Mouse (Mus musculus): ENCODE data around the gene Axdnd1.
A peak's percentile ranks its signal among the peaks of the same experiment; 100 is the strongest.
"Not testable (repeated sequence)": the region's sequence is repeated elsewhere in the genome, so short reads cannot be mapped to it uniquely, and the experiment has no call there.

Gene Axdnd1

DNA sequence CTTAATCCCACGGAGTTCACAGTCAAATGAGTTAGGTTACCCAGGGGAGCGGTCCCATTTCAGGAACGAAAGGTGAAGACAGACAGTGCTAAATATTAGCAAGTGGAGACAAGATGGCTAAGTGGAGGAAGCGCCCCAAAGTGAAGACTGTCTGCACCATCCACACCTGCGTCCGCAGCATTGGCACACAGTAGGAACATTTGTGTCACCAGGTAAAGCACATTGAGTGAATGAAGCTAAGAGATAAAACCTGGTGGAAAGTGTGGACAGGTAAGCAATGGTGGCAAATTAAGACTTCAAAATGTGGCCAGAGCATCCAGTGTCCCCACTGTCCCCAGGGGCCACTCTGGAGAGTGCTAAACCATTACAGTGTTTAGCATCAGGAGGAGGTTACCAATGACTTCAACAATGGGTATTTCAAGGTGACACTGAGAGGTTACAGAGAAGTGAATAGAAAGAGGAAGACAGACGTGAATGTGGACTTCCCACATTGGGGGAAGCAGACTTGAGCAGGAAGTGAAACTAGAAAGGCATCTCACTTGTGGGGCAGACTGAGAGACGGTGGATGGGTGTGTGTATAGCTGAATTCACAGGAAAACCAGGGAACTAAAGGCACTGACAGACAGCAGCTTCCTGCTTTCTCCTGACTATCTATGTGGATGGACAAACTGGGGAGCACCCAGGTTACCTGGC, 16.2 kb upstream of the Axdnd1 start:
- no peak for DNase-seq (ENCODE audit: low read depth, low spot score)

DNA sequence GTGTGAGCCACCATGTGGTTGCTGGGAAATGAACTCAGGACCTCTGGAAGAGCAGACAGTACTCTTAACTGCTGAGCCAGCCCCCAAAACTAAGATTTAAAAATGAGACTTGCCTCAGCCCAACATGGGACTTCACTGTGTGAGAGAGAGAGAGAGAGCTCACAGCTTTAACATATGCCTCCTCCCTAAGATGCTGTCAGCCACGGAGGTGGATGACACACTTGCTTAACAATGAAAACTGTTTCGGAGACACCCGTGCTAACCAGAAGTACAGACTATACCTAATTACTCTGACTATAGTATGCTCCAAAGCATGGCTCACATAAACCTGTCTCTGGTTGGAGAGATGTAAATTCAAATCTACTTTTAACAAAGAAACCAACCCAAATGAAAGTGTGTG, 12.5 kb upstream of the Axdnd1 start:
- DNase-seq (ENCODE audit: low read depth, low spot score), result no peak

DNA sequence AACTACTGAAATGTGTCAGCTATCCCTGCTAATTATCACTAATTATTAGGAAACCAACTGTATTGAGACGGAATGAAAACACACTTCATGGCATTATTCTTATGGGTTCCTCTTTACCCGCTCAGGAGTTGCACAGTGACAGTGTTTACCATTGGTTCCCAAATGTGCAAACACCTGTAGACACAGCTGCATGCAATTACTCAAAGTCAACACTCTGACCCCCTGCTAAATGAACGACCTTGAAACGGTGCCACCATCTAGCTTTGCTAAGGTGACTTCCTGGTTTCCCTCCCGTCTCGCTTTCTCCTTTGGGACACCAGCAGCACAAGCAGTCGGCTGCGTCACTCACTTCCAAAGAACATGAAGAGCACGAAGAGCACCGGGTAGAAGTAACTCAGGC, 11.5 kb upstream of the Axdnd1 start:
- DNase-seq (ENCODE audit: low read depth, low spot score), result no peak

DNA sequence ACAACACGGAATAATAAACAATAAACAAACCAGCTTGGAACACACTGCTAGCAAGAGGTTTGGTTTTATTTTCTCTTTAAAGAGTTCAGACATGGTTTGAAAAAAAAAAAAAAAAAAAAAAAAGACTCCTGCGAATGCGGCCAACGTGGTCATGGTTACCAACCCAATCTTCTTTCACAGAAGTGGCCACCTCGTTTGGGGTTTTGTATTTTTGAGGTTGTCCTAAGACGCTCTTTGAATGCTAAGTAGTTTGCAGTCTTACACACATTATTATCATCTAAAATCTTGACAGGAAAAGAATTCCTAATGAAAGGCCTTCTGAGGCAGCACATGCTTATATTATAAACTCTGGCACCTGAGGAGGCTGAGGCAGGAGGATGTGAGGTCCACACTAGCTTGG, 7.5 kb upstream of the Axdnd1 start:
- no peak for DNase-seq (ENCODE audit: low read depth, low spot score)

DNA sequence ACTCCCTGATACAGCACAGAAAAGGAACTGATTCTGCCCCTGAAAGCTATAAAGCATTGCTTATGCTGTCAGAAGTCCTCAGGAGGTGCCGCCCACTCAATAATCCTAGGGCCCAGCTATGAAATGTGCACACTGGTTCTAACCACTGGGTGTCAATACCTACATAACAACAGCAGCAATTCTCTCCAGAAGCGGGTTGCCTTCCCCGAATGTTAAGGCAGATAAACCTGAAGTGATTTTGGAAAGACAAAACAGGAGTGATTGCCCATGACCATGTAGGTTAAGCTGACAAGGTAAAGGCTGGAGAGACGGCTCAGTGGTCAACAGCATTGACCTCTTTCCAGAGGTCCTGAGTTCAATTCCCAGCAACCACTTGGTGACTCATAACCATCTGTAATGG, 4.8 kb upstream of the Axdnd1 start:
- DNase-seq (ENCODE audit: low read depth, low spot score), result no peak

DNA sequence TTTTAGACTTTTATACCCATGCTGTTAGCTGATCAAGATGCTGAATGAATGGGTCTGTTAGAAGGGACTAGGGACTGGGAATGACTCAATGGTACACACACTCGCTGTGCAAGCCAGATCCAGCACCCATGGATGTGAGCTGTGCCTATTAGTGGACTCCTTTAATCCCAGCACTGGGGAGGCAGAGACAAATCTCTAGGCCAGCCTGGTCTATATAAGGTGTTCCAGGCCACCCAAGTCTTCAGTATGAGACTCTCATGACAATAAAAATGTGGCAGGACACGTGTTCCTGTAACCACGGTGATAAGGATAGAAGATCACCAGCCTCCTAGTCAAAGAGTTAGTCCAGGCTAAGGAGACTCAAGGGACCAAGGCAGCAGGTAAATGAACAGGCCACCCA, 3.1 kb upstream of the Axdnd1 start:
- no peak for DNase-seq (ENCODE audit: low read depth, low spot score)

DNA sequence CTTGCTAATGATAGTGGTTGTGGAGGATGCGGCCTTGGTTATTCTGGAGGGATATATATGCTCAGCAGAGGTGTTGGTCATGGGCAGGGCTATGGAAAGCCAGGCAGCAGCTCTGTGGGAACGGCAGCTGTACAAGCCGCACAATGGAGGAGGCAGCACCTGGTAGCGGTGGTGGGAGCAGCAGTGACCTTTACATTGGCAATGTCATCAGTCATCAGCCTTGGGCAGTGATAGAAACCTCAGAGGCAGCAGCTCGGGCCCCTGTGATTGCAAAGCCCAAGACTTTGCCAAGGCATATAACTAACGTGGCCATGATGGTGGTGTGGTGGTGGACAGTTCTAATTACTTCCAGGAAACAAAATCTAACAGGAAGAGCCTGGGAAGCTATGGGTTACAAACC, 2.5 kb upstream of the Axdnd1 start:
- no peak for DNase-seq (ENCODE audit: low read depth, low spot score)

DNA sequence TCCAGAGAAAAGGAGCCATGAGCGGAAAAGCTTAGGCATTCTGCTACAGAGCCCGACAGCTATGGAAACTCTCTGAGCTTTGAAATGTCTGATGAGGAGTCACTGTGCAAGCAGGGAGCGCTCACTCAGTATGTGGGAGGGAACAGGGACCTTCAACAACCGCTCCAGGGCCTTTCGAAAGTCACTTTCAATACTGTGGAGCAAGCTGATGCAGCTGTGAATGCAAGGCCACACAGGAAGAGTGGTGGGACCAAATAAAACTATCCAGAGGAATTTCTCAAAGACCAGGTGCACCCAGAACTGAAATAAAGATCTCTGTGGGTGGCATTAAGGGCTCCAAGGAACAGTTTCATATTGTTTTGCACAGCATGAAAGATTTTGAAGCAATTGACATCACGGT, 1.9 kb upstream of the Axdnd1 start:
- DNase-seq (ENCODE audit: low read depth, low spot score), result no peak

DNA sequence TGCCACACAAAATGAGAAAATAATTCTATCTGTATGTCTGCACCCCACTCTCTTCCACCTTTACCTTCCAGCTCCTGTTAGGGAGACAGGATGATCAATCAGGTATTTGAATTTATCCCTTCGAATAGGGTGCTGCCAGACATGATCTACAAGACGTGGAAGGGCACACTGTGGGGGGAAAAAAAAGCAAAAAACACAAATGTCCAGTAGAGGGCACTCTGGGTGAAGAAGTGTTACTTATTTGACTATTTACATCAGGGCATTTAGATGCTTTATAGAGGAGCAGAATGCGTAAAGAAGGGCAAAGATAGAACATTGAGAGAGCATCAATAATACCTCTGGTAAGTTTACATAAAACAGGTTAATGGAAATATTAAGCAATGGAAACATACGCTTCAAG, 2.8 kb downstream of the Axdnd1 start:
- peak; percentile 66 for DNase-seq (ENCODE audit: low read depth, low spot score)

DNA sequence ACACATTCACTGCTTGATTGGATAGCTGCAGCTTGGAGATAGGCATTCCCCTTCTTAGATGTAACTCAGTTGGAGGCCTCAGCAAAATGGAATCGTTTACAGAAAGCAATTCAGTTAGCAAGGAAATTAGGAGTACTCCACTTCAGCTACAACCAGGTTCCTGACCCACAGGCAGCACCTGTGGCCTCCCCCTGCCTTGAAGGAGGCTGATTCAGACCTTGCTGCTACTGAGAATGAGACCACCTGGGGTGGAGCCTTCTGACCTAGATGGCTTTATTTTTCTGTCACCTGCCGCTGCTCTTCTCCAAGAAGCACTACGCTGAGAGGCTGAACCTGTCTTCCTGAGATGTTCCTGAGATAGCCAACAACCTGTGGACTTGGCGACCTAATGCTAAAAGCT, 12.4 kb downstream of the Axdnd1 start:
- DNase-seq (ENCODE audit: low read depth, low spot score), result no peak

DNA sequence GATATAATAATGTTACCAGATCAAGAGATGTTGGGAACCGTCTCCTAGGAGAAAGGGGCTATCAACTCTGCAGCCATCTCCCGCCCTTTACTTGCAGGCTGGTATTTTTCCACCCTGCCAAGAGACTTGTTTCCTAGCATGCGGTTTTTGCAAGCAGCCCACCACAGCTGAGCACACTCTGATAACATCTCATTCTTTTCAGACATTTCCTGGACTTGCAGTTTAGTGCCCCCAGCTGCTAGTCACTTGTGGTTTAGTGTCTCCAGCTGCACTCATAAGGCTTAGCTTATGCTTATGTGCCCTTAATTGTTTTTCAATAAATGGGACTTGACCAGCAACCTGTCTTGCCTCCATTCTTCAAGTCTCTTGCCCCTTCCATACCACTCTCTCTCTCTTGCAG, 13.0 kb downstream of the Axdnd1 start:
- no peak for DNase-seq (ENCODE audit: low read depth, low spot score)

DNA sequence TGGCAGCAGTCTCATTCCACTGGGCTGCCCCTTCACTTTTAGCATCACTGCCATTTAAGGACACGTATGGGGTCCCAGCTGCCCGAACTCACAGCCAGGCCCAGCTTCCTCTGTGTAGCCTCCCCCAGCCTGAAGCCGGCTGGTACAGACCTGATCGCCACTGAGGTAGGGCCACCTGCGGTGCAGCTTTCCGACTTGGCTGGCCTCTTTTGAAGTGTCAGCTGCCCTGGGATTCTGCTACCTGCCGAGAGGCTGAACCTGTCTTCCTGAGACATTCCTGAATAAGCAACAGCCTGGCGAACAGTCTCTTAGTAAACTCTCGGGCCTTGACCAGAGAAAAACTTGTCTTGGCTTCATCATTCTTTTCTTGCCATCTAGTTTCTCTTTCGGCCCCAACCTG, 17.7 kb downstream of the Axdnd1 start:
- DNase-seq (ENCODE audit: low read depth, low spot score), result peak; percentile 58

DNA sequence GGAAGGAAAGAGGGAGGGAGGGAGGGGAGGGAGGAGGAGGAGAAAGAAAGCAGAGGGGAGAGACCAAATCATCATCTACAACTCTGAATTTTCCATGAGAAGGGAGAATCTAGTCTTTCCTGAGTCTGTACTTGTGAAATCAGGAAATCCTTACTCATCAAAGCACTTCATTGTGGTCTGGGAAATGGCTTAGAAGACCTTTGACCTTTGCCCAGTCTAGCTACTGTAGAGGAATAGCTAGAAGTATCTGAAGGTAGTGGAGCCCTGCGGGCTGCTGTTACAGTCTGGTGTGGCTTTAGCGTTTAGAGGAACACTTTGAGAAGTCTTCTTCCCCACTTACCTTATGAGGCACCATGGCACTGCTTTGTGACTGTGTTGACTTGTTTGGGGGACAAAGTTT, 18.5 kb downstream of the Axdnd1 start:
- DNase-seq (ENCODE audit: low read depth, low spot score), result no peak

DNA sequence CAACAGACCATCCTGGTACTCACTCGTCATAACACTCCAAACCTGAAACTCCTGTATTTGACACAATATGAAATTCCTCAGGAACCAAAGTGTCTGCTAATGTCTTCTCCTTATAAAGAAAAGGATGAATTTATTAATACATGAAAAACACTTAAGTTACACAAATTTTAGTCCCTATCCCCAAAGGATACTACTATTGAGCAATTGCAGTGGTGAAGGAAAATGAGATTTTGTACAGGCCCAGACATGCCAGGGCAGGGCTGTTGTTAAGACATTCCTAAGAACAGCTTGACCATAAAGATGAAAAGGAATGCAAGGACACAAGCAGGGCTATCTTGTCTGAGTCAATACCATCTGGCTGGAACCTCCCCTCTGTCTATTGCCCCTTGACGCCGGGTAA, 20.8 kb downstream of the Axdnd1 start:
- DNase-seq (ENCODE audit: low read depth, low spot score), result not testable (repeated sequence)

DNA sequence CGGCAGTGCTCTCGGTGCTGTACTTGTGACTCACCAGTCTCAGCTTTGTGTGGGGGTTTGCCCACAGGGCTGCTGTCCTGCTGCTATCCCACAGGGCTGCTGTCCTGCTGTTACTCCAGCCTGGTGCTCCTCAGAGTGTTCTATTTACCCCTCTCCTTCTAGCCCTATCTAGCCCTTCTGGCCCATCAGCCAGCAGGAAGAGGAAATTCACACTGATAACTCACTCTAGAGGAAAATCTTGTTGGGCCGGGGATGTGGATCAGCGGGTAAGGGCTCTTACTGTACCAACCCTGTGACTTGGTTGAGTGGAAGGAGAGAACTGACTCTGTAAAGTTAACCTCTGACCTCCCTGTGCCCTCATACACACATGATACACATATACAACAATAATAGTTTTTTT, 27.8 kb downstream of the Axdnd1 start:
- DNase-seq (ENCODE audit: low read depth, low spot score), result no peak

DNA sequence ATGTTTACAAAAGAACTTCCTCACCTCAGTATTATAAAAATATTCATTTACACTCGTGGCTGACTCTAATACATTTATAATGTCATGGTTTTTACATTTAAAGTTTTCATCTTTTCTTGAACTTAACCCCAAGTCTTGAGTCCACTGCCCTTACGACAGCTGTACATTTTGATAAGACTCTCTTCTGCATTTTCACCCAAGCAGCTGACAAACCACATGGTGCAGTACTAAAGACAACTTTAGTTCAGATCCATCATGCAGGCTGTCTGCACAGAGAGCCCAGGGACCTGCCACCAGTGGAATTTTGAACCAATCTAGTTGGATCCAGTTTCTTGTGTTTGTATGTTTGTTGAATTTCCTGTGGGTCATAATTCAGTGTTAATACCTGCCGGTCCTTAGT, 34.1 kb downstream of the Axdnd1 start:
- DNase-seq (ENCODE audit: low read depth, low spot score), result no peak

DNA sequence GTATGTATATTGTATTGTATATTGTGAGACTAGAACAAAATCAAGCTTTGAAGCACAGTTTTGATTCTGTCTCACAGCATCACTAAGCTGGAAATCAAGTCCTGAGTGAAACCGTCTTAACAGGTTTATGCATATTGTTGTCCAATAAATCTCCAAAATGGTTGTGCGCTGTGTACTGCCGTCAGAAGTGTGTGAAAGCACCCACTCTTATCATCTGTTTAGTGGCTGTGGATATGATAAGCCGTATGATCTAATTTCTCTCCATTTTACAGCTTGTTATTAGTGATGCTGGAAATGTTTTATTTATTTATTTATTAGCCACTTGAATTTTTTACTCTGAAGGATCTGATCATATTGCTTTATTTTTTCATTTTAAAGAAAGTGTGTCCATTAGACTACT, 34.7 kb downstream of the Axdnd1 start:
- DNase-seq (ENCODE audit: low read depth, low spot score), result no peak

DNA sequence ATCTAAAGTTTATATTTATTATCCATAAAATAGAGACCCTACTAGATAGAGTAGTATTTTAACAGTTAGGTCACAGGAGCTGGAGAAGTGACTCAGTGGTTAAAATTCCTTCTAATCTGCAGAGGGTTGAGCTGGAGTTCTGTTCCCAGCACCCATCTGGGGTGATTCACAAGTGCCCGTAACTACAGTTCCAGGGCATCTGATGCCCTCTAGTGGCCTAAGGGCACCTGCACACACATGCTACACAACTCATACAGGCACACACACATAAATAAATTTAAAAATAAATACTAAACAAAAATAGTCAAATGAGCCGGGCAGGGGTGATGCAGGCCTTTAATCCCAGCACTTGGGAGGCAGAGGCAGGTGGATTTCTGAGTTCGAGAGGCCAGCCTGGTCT, 39.7 kb downstream of the Axdnd1 start:
- peak; percentile 61 for DNase-seq (ENCODE audit: low read depth, low spot score)

DNA sequence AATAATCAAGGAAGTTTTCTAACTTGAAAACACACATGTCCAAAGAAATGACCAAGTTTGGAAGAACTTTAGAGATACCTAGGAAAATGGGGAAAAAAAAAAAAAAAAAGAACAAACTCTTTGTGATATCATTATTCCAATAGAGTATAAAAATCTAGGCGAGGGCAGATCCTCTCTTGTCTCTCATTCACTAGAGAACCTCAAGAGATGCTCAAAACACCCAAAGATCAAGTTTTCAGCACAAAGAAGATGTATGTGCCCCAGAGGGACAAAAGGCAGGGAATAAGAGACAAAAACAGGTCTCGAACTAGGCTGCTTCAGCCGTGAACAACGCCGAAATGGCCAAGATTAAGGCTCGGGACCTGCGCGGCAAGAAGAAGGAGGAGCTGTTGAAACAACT, 55.2 kb downstream of the Axdnd1 start, which contains the start of gene Gm2000:
Gm2000 (plus strand) TSS at position 301 of the 400 bp plus-strand sequence.
- no peak for DNase-seq (ENCODE audit: low read depth, low spot score)

DNA sequence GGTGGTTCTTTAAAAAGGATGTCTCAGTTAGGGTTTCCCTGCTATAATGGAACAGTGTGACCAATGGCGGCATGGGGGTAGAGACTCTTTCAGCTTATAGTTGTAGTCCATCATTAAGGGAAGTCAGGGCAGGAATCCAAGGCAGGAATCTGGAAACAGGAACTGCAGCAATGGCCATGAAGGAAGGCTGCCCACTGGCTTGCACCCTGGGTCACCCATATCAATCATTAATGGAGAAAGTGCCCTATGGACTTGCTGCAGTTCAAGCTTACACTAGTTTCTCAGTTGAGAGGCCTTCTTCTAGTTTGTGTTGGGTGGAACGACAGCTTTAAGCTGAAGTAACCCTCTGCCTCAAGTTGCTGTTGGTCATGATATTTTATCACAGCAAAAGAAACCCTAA, 68.5 kb downstream of the Axdnd1 start:
- no peak for DNase-seq (ENCODE audit: low read depth, low spot score)

DNA sequence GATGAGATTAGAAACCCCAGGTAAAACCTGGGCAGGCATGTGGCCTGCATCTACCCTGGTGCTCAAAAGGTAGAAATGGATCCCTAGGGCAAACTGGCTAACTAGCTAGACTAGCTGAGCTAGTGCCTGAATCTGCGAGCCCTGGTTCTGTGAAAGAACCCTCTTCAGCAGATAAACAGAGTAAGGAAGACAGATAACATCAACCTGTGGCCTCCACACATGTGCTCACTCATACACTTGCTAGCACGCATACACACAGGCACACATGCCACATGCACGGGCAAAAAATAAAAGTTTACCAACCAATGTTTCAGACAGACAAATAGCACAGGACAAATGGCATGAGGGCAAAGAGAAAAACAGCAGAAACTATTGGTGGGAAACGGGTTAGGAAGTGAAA, 70.5 kb downstream of the Axdnd1 start:
- no peak for DNase-seq (ENCODE audit: low read depth, low spot score)

DNA sequence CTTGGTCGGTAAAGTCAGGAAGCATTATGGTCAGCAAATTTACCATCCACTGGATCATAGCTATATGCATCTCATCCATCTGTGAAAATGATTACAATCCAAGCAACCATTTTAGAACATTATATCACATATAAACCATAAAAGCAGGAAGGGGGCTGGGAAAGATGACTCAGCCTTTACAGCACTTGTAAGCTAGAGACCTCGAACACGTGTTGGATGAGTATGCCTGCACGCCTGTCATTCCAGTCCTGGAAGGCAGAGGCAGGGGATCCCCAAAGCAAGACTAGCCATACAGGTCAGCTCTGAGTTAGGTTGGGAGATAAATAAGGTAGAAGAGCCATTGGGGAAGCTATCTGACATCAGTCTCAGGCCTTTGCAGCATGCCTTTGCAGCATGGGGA, 71.9 kb downstream of the Axdnd1 start:
- no peak for DNase-seq (ENCODE audit: low read depth, low spot score)

DNA sequence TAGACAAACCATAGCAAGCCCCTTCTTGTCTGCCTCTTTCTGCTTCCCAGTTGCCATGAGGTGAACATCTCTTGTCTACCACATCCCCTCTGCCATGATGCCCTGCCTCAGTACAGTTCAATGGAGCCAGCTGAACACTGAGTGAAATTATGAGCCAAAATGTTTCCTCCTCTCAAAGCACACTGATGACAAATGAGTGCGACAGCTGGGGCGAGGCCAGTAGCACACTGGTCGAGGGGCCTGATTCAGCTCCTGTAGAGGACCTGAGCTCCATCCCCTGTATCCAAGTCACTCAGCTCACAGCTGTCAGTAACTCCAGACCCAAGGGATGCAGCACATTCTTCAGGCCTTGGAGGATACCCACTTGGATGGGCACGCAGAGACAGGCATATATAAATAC, 75.3 kb downstream of the Axdnd1 start:
- DNase-seq (ENCODE audit: low read depth, low spot score), result no peak

DNA sequence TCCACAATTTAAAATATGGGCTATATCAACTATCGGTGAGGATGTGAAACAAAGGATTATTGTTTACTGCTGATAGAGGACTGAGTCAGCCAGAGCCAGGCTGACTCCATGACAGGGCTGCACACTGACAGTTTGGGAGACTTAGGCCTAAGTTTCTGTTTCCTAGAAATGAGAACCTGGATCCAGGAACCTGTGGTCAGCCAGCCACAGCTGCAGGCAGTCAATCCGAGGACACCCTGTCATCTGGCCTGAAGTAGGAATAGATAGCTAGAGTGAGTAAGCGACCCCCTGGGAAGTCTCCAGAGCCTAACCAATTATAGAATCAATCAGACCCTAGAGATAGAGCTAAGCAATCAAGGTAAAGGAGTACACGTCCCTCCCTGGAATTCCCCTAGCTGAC, 76.5 kb downstream of the Axdnd1 start:
- no peak for DNase-seq (ENCODE audit: low read depth, low spot score)

Data from R1 (cell line).